Mouse (Mus musculus) liver, embryonic 12.5 days (tissue): ENCODE measurements around the gene Atxn7l2. TPM values are rescaled to one million over a fixed set of nuclear protein-coding genes. Genes with fewer than 3 reads are reported as not detected.

Source experiments
- ATAC-seq: fragments of 200-750 bp; cut with Nextera tagmentation; 2 replicates; pipeline ENCODE4 v1.8.0; 2017; ENCODE audit warnings: moderate number of reproducible peaks, mild to moderate bottlenecking, moderate library complexity
- H3K27ac ChIP-seq: fragments of 300-500 bp; sonication (generic); 2 replicates; pipeline ENCODE4 v1.5.1; 2016; ENCODE audit warnings: mild to moderate bottlenecking
- H3K27me3 ChIP-seq: fragments of 300-500 bp; sonication (generic); replicated peaks from 2 replicates; pipeline ENCODE4 v1.6.1; 2016; ENCODE audit warnings: mild to moderate bottlenecking, moderate library complexity
- H3K36me3 ChIP-seq: fragments of 300-500 bp; sonication (generic); 2 replicates; pipeline ENCODE4 v1.6.1; 2016; ENCODE audit warnings: mild to moderate bottlenecking, moderate library complexity
- H3K4me1 ChIP-seq: fragments of 300-500 bp; sonication (generic); 2 replicates; pipeline ENCODE4 v1.6.1; 2016
- H3K4me2 ChIP-seq: fragments of 300-500 bp; sonication (generic); 2 replicates; pipeline ENCODE4 v1.6.1; 2016; ENCODE audit warnings: mild to moderate bottlenecking, moderate library complexity
- H3K4me3 ChIP-seq: fragments of 300-500 bp; sonication (generic); 2 replicates; pipeline ENCODE4 v1.5.1; 2016; ENCODE audit warnings: mild to moderate bottlenecking, moderate library complexity
- H3K9ac ChIP-seq: fragments of 300-500 bp; sonication (generic); 2 replicates; pipeline ENCODE4 v1.6.1; 2016; ENCODE audit warnings: mild to moderate bottlenecking, moderate library complexity
- H3K9me3 ChIP-seq: fragments of 300-500 bp; sonication (generic); replicated peaks from 2 replicates; pipeline ENCODE4 v1.6.1; 2016; ENCODE audit warnings: mild to moderate bottlenecking, moderate library complexity
- WGBS: fragments of 180-500 bp; shearing (Covaris S2); methylation state at CpG from one replicate; pipeline ENCODE4 v1.1.7; 2016; ENCODE audit not compliant: insufficient replicate concordance; 5-methylcytosine and 5-hydroxymethylcytosine counted together
- polyA plus RNA-seq: library from polyadenylated mRNA; unstranded; fragments of >200 nt; fragmentation: Nextera tagmentation; extraction: Ambion mirVana; gene quantifications from 2 replicates; pipeline ENCODE4 v1.2.1, GENCODE M21; 2016

Atxn7l2 gene
- polyA plus RNA-seq, 1 experiment from 2014 or later, result 4.9 TPM

- WGBS, result 47% methylated on average over 20 of the region's 20 CpGs
- Histone ChIP-seq H3K27me3 (peaks cover 68% of the 10 kb centered on the region), H3K4me2 (peak overlapping the region; percentile 98), H3K36me3 (no peaks in the 10 kb centered on the region), H3K9me3 (no peaks in the 10 kb centered on the region), H3K27ac (no peak overlapping the region), H3K9ac (no peak overlapping the region), H3K4me1 (peaks cover 28% of the 10 kb centered on the region), H3K4me3 (peak overlapping the region; percentile 72)
- no peak for ATAC-seq
Measured at GRCm38 (mm10) chr3:108187111-108187795, 23.5 kb downstream of the Atxn7l2 start.

- Histone ChIP-seq H3K36me3 (no peaks in the 10 kb centered on the region), H3K4me1 (peaks cover 28% of the 10 kb centered on the region), H3K4me2 (peak within 1 kb of the TSS; percentile 98), H3K27ac (no peak within 1 kb of the TSS), H3K4me3 (peak within 1 kb of the TSS; percentile 72), H3K9ac (peak within 1 kb of the TSS; percentile 69), H3K9me3 (no peaks in the 10 kb centered on the region), H3K27me3 (peaks cover 73% of the 10 kb centered on the region)
- ATAC-seq, result peak; percentile 60
- WGBS, result 1% methylated on average over 99 of the region's 100 CpGs
Measured at GRCm38 (mm10) chr3:108186098-108187047, 24.4 kb downstream of the Atxn7l2 start, which contains the start of gene Amigo1. TSS of gene Amigo1 (plus strand) at chr3:108186335.

GRCm38 (mm10) chr3:108185460-108186097 is 25.2 kb downstream of the Atxn7l2 start:
- no peak for ATAC-seq
- H3K36me3 ChIP-seq, result no peaks in the 10 kb centered on the region
- peaks cover 28% of the 10 kb centered on the region for H3K4me1 ChIP-seq
- no peaks in the 10 kb centered on the region for H3K9me3 ChIP-seq
- H3K9ac ChIP-seq, result peak overlapping the region; percentile 27; the same call in 1 of the 2 replicates
- peaks cover 74% of the 10 kb centered on the region for H3K27me3 ChIP-seq
- no peak overlapping the region for H3K27ac ChIP-seq
- WGBS, result 4% methylated on average over 16 of the region's 16 CpGs
- peak overlapping the region; percentile 98 for H3K4me2 ChIP-seq
- H3K4me3 ChIP-seq, result peak overlapping the region; percentile 72

DNA sequence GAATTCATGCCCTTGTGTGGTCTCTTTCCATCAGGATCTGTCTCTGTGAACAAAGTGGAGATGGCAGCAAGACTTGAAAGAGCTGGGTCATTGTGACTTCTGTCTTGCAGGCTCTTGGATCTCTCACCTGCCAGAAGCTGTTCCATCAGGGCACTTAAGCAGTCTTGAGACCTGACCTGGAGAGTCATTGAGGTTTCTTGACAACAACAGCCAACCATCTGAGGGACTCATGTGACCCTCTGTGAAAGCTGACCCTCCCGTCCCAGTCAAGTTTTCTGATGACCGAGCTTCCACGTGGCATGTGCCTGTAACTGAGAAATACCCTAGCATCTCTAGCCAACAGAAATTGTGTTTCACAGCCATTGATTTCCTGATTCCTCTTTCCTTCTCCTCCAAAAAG is 26.0 kb downstream of the Atxn7l2 start:
- Histone ChIP-seq H3K9ac (no peak overlapping the region), H3K27me3 (peaks cover 72% of the 10 kb centered on the region), H3K4me3 (no peak overlapping the region), H3K9me3 (no peaks in the 10 kb centered on the region), H3K4me2 (no peak overlapping the region), H3K27ac (no peak overlapping the region), H3K36me3 (no peaks in the 10 kb centered on the region), H3K4me1 (peaks cover 22% of the 10 kb centered on the region)
- WGBS, result 45% methylated on average over 3 of the region's 3 CpGs
- ATAC-seq, result no peak

- H3K9ac ChIP-seq, result no peak overlapping the region
- H3K4me1 ChIP-seq, result peaks cover 3% of the 10 kb centered on the region; the same call in 1 of the 2 replicates
- no peak overlapping the region for H3K4me3 ChIP-seq
- H3K36me3 ChIP-seq, result no peaks in the 10 kb centered on the region
- no peak overlapping the region for H3K27ac ChIP-seq
- H3K27me3 ChIP-seq, result peaks cover 36% of the 10 kb centered on the region
- no peak for ATAC-seq
- no peaks in the 10 kb centered on the region for H3K9me3 ChIP-seq
- WGBS, result 22% methylated on average over 2 of the region's 2 CpGs
- no peak overlapping the region for H3K4me2 ChIP-seq
Measured at GRCm38 (mm10) chr3:108180514-108180913, 30.2 kb downstream of the Atxn7l2 start.

GRCm38 (mm10) chr3:108178756-108179715 is 31.7 kb downstream of the Atxn7l2 start:
- Histone ChIP-seq H3K27me3 (peaks cover 35% of the 10 kb centered on the region), H3K36me3 (no peaks in the 10 kb centered on the region), H3K27ac (no peak overlapping the region), H3K4me1 (no peaks in the 10 kb centered on the region), H3K9me3 (no peaks in the 10 kb centered on the region), H3K4me3 (no peak overlapping the region), H3K4me2 (no peak overlapping the region), H3K9ac (no peak overlapping the region)
- 68% methylated on average over 7 of the region's 7 CpGs for WGBS
- ATAC-seq, result no peak

- no peaks in the 10 kb centered on the region for H3K4me1 ChIP-seq
- H3K27me3 ChIP-seq, result peaks cover 39% of the 10 kb centered on the region
- H3K36me3 ChIP-seq, result no peaks in the 10 kb centered on the region
- no peaks in the 10 kb centered on the region for H3K9me3 ChIP-seq
- no peak overlapping the region for H3K4me3 ChIP-seq
- H3K27ac ChIP-seq, result no peak overlapping the region
- H3K9ac ChIP-seq, result no peak overlapping the region
- WGBS, result 48% methylated on average over 14 of the region's 14 CpGs
- H3K4me2 ChIP-seq, result no peak overlapping the region
- no peak for ATAC-seq
Measured at GRCm38 (mm10) chr3:108174672-108175531, 35.8 kb downstream of the Atxn7l2 start.

DNA sequence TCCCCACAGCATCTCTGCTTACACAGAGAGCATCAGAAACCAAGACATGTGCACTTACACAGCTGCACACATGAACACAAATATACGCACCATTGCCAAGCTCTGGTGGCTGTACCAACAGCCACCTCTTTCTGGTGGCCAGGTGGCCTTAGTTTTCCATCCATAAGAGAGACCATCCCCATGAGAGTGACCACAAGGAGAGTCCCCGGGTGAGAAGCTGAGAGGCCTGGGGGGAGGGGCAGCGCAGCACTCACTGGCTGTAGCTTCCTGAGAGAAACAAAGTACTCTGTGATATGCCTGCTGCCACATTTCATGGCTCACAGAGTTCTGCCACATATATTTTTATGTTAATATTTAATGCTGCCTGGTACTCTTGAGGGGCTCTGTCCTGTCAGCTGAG is 41.5 kb downstream of the Atxn7l2 start:
- WGBS, result 48% methylated on average over 3 of the region's 3 CpGs
- H3K9ac ChIP-seq, result no peak overlapping the region
- no peak overlapping the region for H3K4me3 ChIP-seq
- no peaks in the 10 kb centered on the region for H3K36me3 ChIP-seq
- no peak overlapping the region for H3K4me2 ChIP-seq
- H3K27me3 ChIP-seq, result peaks cover 36% of the 10 kb centered on the region
- no peak overlapping the region for H3K27ac ChIP-seq
- H3K9me3 ChIP-seq, result no peaks in the 10 kb centered on the region
- H3K4me1 ChIP-seq, result no peaks in the 10 kb centered on the region
- ATAC-seq, result no peak

- WGBS, result 52% methylated on average over 14 of the region's 14 CpGs
- no peak for ATAC-seq
- Histone ChIP-seq H3K27ac (no peak overlapping the region), H3K4me2 (no peak overlapping the region), H3K4me3 (no peak overlapping the region), H3K4me1 (no peaks in the 10 kb centered on the region), H3K36me3 (no peaks in the 10 kb centered on the region), H3K9me3 (no peaks in the 10 kb centered on the region), H3K27me3 (peaks cover 30% of the 10 kb centered on the region), H3K9ac (no peak overlapping the region)
Measured at GRCm38 (mm10) chr3:108167499-108167898, 43.2 kb downstream of the Atxn7l2 start.

DNA sequence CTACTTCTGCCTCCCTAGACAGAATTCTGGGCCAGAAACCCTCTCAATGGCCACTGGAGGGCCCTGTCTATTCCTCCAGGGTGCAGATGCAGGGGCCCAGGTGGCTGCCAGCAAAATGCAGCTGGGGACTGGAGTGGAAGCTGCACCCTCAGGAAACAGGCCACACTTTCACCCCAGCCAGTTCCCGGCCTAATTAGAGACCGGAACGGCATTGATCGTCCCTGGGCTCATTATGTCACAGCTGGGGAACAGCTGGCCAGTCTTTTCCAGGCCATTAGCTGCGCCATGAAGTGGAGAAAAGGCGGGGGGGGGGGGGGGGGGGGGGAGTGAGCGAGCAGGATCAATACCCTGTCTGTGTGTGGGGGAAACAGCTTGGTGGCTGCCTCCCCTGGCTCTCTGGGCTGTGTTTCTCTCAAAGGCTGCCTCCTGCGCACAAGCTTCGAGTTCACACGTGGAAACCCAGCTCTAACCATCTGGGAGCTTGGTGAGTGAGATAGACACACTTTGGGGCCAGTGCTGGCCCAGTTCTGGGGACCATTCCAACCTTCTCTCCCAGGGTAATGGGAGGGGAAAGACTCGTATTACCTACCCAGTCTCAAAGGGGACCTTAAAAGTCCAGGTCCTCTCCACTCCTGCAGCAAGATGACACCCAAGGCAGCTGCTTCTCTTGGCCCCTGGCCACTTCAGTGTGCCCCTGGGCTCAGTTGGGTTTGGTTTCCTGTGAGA is 44.1 kb downstream of the Atxn7l2 start:
- peaks cover 27% of the 10 kb centered on the region for H3K27me3 ChIP-seq
- 34% methylated on average over 10 of the region's 11 CpGs for WGBS
- H3K4me1 ChIP-seq, result no peaks in the 10 kb centered on the region
- ATAC-seq, result no peak
- no peak overlapping the region for H3K4me2 ChIP-seq
- no peaks in the 10 kb centered on the region for H3K9me3 ChIP-seq
- H3K36me3 ChIP-seq, result no peaks in the 10 kb centered on the region
- no peak overlapping the region for H3K4me3 ChIP-seq
- H3K9ac ChIP-seq, result no peak overlapping the region
- no peak overlapping the region for H3K27ac ChIP-seq
